Mouse (Mus musculus) liver (tissue): Measurements from ENCODE around the gene Gm20822.
"Not testable (repeated sequence)": the region's sequence is repeated elsewhere in the genome, so short reads cannot be mapped to it uniquely, and the experiment has no call there.

Experiments
- DNase-seq: peaks from one replicate; pipeline ENCODE4 v3.0.0-alpha.2; 2020; ENCODE audit warnings: mixed read lengths

Gm20822 gene

GRCm38 (mm10) chrY:15884671-15885070 lies at the start of gene Gm20822:
Gene Gm20822, minus strand, starts transcription at chrY:15884771.
- DNase-seq: not testable (repeated sequence)
